Mouse (Mus musculus): ENCODE results near the gene Ctsd. TPM values are rescaled to one million over a fixed set of nuclear protein-coding genes. Genes with fewer than 3 reads are reported as not detected.

Ctsd gene
- polyA plus RNA-seq, 1 experiment, result 384 TPM

GRCm38 (mm10) chr7:142376096-142376495 is 11.7 kb downstream of the Ctsd start:
- no peaks in the 10 kb centered on the region for H3K79me2 ChIP-seq (ENCODE audit: control insufficient read depth, insufficient read depth)
- no peak overlapping the region for H3K4me3 ChIP-seq (ENCODE audit: insufficient read depth, poor library complexity, severe bottlenecking)
- no peak overlapping the region for H3ac ChIP-seq (ENCODE audit: control insufficient read depth, insufficient read length, low read depth)
- no peak for TF ChIP-seq MAX (IDR thresholded peaks at IDR 0.05)
- peaks cover 41% of the 10 kb centered on the region for H3K36me3 ChIP-seq (ENCODE audit: control insufficient read depth, insufficient read depth)
- no peaks in the 10 kb centered on the region for H3K79me3 ChIP-seq (ENCODE audit: low read depth)
- H3K27me3 ChIP-seq (ENCODE audit: control insufficient read depth, insufficient read depth, insufficient read length), result no peaks in the 10 kb centered on the region

GRCm38 (mm10) chr7:142375261-142375724 is 12.5 kb downstream of the Ctsd start:
- Histone ChIP-seq H3K27me3 (ENCODE audit: control insufficient read depth, insufficient read depth, insufficient read length) (no peaks in the 10 kb centered on the region), H3ac (ENCODE audit: control insufficient read depth, insufficient read length, low read depth) (no peak overlapping the region), H3K4me3 (ENCODE audit: insufficient read depth, poor library complexity, severe bottlenecking) (no peak overlapping the region), H3K79me3 (ENCODE audit: low read depth) (no peaks in the 10 kb centered on the region), H3K79me2 (ENCODE audit: control insufficient read depth, insufficient read depth) (no peaks in the 10 kb centered on the region), H3K36me3 (ENCODE audit: control insufficient read depth, insufficient read depth) (peaks cover 33% of the 10 kb centered on the region)
- TF ChIP-seq MAX (IDR thresholded peaks at IDR 0.05) (no peak), MYOD1 (IDR thresholded peaks at IDR 0.05; ENCODE audit: control insufficient read depth, insufficient read length, low read depth) (peak; percentile 79)

GRCm38 (mm10) chr7:142374413-142375015 is 13.3 kb downstream of the Ctsd start:
- H3K79me3 ChIP-seq (ENCODE audit: low read depth), result no peaks in the 10 kb centered on the region
- H3K79me2 ChIP-seq (ENCODE audit: control insufficient read depth, insufficient read depth), result no peaks in the 10 kb centered on the region
- H3K36me3 ChIP-seq (ENCODE audit: control insufficient read depth, insufficient read depth), result peaks cover 29% of the 10 kb centered on the region
- no peak overlapping the region for H3ac ChIP-seq (ENCODE audit: control insufficient read depth, insufficient read length, low read depth)
- H3K27me3 ChIP-seq (ENCODE audit: control insufficient read depth, insufficient read depth, insufficient read length), result no peaks in the 10 kb centered on the region
- no peak overlapping the region for H3K4me3 ChIP-seq (ENCODE audit: insufficient read depth, poor library complexity, severe bottlenecking)
- TF ChIP-seq MAX (IDR thresholded peaks at IDR 0.05), result no peak
- no peak for TF ChIP-seq MYOG (IDR thresholded peaks at IDR 0.05; ENCODE audit: control insufficient read depth, extremely low read depth, insufficient read length)
- no peak for TF ChIP-seq FOSL1 (IDR thresholded peaks at IDR 0.05; ENCODE audit: insufficient read depth, low read length, poor library complexity, severe bottlenecking)
- no peak for TF ChIP-seq USF1 (IDR thresholded peaks at IDR 0.05; ENCODE audit: low read depth)
- no peak for TF ChIP-seq MYOD1 (IDR thresholded peaks at IDR 0.05; ENCODE audit: control insufficient read depth, insufficient read length, low read depth)
- TF ChIP-seq CTCF (IDR thresholded peaks at IDR 0.05; ENCODE audit: control insufficient read depth, insufficient read depth, insufficient read length), result no peak
- no peak for TF ChIP-seq CEBPB (IDR thresholded peaks at IDR 0.05; ENCODE audit: low read depth)

GRCm38 (mm10) chr7:142373641-142374412 is 14.0 kb downstream of the Ctsd start, which contains the start of gene Ifitm10:
Gene Ifitm10, minus strand, starts transcription at chr7:142373753.
- Histone ChIP-seq H3K79me2 (ENCODE audit: control insufficient read depth, insufficient read depth) (no peaks in the 10 kb centered on the region), H3ac (ENCODE audit: control insufficient read depth, insufficient read length, low read depth) (no peak within 1 kb of the TSS), H3K36me3 (ENCODE audit: control insufficient read depth, insufficient read depth) (peaks cover 22% of the 10 kb centered on the region), H3K79me3 (ENCODE audit: low read depth) (no peaks in the 10 kb centered on the region), H3K4me3 (ENCODE audit: insufficient read depth, poor library complexity, severe bottlenecking) (no peak within 1 kb of the TSS), H3K27me3 (ENCODE audit: control insufficient read depth, insufficient read depth, insufficient read length) (no peaks in the 10 kb centered on the region)
- TF ChIP-seq MYOD1 (IDR thresholded peaks at IDR 0.05; ENCODE audit: control insufficient read depth, insufficient read length, low read depth), result no peak
- TF ChIP-seq MAX (IDR thresholded peaks at IDR 0.05), result no peak
- no peak for TF ChIP-seq FOSL1 (IDR thresholded peaks at IDR 0.05; ENCODE audit: insufficient read depth, low read length, poor library complexity, severe bottlenecking)
- TF ChIP-seq CTCF (IDR thresholded peaks at IDR 0.05; ENCODE audit: control insufficient read depth, insufficient read depth, insufficient read length), result no peak
- no peak for TF ChIP-seq MYOG (IDR thresholded peaks at IDR 0.05; ENCODE audit: control insufficient read depth, extremely low read depth, insufficient read length)
- no peak for TF ChIP-seq CEBPB (IDR thresholded peaks at IDR 0.05; ENCODE audit: low read depth)
- TF ChIP-seq USF1 (IDR thresholded peaks at IDR 0.05; ENCODE audit: low read depth), result no peak

- Histone ChIP-seq H3ac (ENCODE audit: control insufficient read depth, insufficient read length, low read depth) (no peak overlapping the region), H3K36me3 (ENCODE audit: control insufficient read depth, insufficient read depth) (peaks cover 16% of the 10 kb centered on the region), H3K27me3 (ENCODE audit: control insufficient read depth, insufficient read depth, insufficient read length) (no peaks in the 10 kb centered on the region), H3K79me3 (ENCODE audit: low read depth) (no peaks in the 10 kb centered on the region), H3K4me3 (ENCODE audit: insufficient read depth, poor library complexity, severe bottlenecking) (no peak overlapping the region), H3K79me2 (ENCODE audit: control insufficient read depth, insufficient read depth) (no peaks in the 10 kb centered on the region)
- no peak for TF ChIP-seq MYOG (IDR thresholded peaks at IDR 0.05; ENCODE audit: control insufficient read depth, extremely low read depth, insufficient read length)
- TF ChIP-seq USF1 (IDR thresholded peaks at IDR 0.05; ENCODE audit: low read depth), result no peak
- no peak for TF ChIP-seq CTCF (IDR thresholded peaks at IDR 0.05; ENCODE audit: control insufficient read depth, insufficient read depth, insufficient read length)
- TF ChIP-seq CEBPB (IDR thresholded peaks at IDR 0.05; ENCODE audit: low read depth), result no peak
- TF ChIP-seq MAX (IDR thresholded peaks at IDR 0.05), result no peak
- TF ChIP-seq MYOD1 (IDR thresholded peaks at IDR 0.05; ENCODE audit: control insufficient read depth, insufficient read length, low read depth), result no peak
- TF ChIP-seq FOSL1 (IDR thresholded peaks at IDR 0.05; ENCODE audit: insufficient read depth, low read length, poor library complexity, severe bottlenecking), result no peak
Measured at GRCm38 (mm10) chr7:142373039-142373438, 14.8 kb downstream of the Ctsd start.
